Mouse (Mus musculus) neural tube, embryonic 14.5 days (tissue): Measurements from ENCODE around the gene Rasip1. TPM values are rescaled to one million over a fixed set of nuclear protein-coding genes. Genes with fewer than 3 reads are reported as not detected.
A peak's percentile ranks its signal among the peaks of the same experiment; 100 is the strongest.

Source experiments
- ATAC-seq: fragments of 200-750 bp; cut with Nextera tagmentation; 2 replicates; pipeline ENCODE4 v1.8.0; 2017; ENCODE audit warnings: low read depth, mild to moderate bottlenecking, moderate TSS enrichment, moderate library complexity
- H3K27ac ChIP-seq: fragments of 300-500 bp; sonication (generic); 2 replicates; pipeline ENCODE4 v1.5.1; 2014; ENCODE audit warnings: low read depth, mild to moderate bottlenecking, control low read depth, low read length, moderate library complexity, mixed read lengths
- H3K27me3 ChIP-seq: fragments of 300-500 bp; sonication (generic); 2 replicates; pipeline ENCODE4 v1.6.1; 2014; ENCODE audit warnings: low read length; ENCODE audit not compliant: control insufficient read depth, insufficient read depth
- H3K36me3 ChIP-seq: fragments of 300-500 bp; sonication (generic); 2 replicates; pipeline ENCODE4 v1.6.1; 2014; ENCODE audit warnings: low read length, mixed read lengths; ENCODE audit not compliant: control insufficient read depth, insufficient read depth
- H3K4me1 ChIP-seq: fragments of 300-500 bp; sonication (generic); 2 replicates; pipeline ENCODE4 v1.6.1; 2014; ENCODE audit warnings: low read length; ENCODE audit not compliant: control insufficient read depth, insufficient read depth
- H3K4me2 ChIP-seq: fragments of 300-500 bp; sonication (generic); 2 replicates; pipeline ENCODE4 v1.6.1; 2014; ENCODE audit warnings: mild to moderate bottlenecking, low read depth, low read length, control low read depth
- H3K4me3 ChIP-seq: fragments of 300-500 bp; sonication (generic); 2 replicates; pipeline ENCODE4 v1.5.1; 2014; ENCODE audit warnings: low read depth, low read length, control low read depth, mixed read lengths
- H3K9ac ChIP-seq: fragments of 300-500 bp; sonication (generic); replicated peaks from 2 replicates; pipeline ENCODE4 v1.6.1; 2014; ENCODE audit warnings: low read depth, mild to moderate bottlenecking, control low read depth, low read length, mixed read lengths
- H3K9me3 ChIP-seq: fragments of 300-500 bp; sonication (generic); 2 replicates; pipeline ENCODE4 v1.6.1; 2016; ENCODE audit warnings: low read length; ENCODE audit not compliant: control insufficient read depth
- WGBS: fragments of 180-500 bp; shearing (Covaris S2); extraction: QIAGEN DNeasy Blood & Tissue Kit; methylation state at CpG from one replicate; pipeline ENCODE4 v1.1.7; 2014; 5-methylcytosine and 5-hydroxymethylcytosine counted together
- polyA plus RNA-seq: library from polyadenylated mRNA; unstranded; fragments of >200 nt; fragmentation: Nextera tagmentation; extraction: Ambion mirVana; gene quantifications from 2 replicates; pipeline ENCODE4 v1.2.1, GENCODE M21; 2014

Rasip1 gene
- 12.8 and 14.2 TPM in 2 replicates for polyA plus RNA-seq

DNA sequence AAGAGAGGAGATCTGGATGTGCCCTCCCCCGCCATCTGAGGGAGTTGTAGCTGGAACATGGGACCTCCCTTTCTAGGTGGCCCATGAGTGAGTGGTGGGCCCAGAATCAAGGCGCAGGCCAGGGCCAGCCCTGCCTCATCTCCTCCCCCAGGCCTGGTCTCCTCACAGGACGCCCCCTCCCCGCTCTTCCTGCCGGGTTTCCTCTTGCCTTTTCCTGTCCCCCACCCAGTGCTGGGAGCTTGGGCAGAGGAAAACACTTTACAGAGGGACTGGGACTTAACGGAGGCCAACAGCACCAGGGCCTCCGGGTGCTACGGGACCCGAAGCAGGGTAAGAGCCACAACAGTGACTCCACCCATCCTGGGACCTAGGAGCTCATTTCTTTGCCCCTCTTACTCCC, at the start of gene Rasip1:
Rasip1 (plus strand) TSS at position 228 of the 400 bp plus-strand sequence.
- WGBS = 88% methylated on average over 8 of the region's 9 CpGs

DNA sequence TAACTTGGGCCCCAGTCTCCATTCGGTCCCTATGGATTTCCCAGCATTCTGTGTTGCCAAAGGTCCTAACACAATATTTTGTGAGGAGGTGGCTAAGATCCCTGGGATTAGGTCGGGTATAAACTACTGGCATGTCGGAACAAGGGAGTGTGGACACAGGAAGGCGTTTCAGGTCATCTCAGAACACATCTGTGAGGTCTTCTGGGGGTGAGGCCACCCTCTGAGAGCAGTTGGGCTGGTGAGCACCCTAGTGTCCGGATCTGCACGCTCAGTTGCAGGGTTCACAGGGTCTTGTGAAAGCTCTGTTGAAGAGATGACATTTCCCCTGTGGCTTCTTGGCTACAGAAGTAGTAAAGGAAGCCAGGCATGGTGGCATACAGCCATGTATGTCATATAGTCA, 41.4 kb upstream of the Rasip1 start:
- H3K27me3 ChIP-seq = no peaks in the 10 kb centered on the region
- H3K27ac ChIP-seq = no peak overlapping the region
- ATAC-seq = no peak
- no peak overlapping the region for H3K4me3 ChIP-seq
- H3K4me2 ChIP-seq = no peak overlapping the region
- 93% methylated on average over 6 of the region's 6 CpGs for WGBS
- H3K36me3 ChIP-seq = peaks cover 3% of the 10 kb centered on the region; the same call in 1 of the 2 replicates
- no peak overlapping the region for H3K9ac ChIP-seq
- no peaks in the 10 kb centered on the region for H3K4me1 ChIP-seq
- no peaks in the 10 kb centered on the region for H3K9me3 ChIP-seq

More for the DNA sequence above, at the start of gene Rasip1:
- Histone ChIP-seq H3K9ac (peak within 1 kb of the TSS; percentile 88), H3K27ac (peak within 1 kb of the TSS; percentile 92), H3K27me3 (no peaks in the 10 kb centered on the region), H3K4me1 (0 out of 2 replicates have a peak, but pooled peaks cover 2% of the 10 kb centered on the region), H3K36me3 (no peaks in the 10 kb centered on the region), H3K4me3 (peak within 1 kb of the TSS; percentile 58), H3K9me3 (no peaks in the 10 kb centered on the region), H3K4me2 (peak within 1 kb of the TSS; percentile 83)
- ATAC-seq = no peak

DNA sequence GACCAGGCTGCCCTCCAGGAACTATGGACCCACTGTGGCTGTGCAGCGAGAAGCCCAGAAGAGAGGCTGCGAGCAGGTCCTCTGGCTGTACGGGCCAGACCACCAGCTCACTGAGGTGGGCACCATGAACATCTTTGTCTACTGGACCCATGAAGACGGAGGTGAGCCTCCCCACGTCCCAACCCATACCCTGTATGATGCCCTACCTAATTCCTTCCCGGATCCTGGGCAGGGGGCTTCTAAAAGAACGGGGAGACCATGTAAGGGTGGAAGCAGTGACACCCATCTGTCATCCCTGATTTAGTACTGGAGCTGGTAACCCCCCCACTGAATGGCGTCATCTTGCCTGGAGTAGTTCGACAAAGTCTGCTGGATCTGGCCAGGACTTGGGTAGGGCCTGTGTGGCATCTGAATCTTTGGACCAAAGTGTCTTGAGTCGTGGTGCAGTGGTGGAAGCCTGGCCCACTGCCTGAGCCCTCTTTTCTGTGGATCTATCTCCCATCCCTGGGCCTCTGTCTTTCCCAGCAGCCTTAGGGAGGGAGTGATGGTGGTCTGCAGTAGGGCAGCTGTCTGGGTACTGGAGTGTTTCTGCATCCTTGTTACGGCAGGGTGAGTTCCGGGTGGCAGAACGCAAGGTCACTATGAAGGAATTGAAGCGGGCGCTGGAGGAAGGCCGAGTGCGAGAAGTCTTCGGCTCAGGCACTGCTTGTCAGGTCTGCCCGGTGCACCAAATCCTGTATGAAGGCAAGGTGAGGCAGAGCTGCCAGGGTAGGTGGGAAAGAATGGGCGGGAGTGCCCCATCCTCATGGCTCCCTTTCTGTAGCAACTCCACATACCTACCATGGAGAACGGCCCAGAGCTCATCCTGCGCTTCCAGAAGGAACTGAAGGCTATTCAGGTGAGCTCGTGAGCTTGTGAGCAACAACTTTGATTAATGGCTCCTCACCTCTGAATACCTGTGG, 39.4 kb upstream of the Rasip1 start:
- no peaks in the 10 kb centered on the region for H3K9me3 ChIP-seq
- H3K27ac ChIP-seq = no peak overlapping the region
- no peaks in the 10 kb centered on the region for H3K4me1 ChIP-seq
- WGBS = 91% methylated on average over 23 of the region's 23 CpGs
- no peak overlapping the region for H3K4me3 ChIP-seq
- H3K36me3 ChIP-seq = peaks cover 3% of the 10 kb centered on the region; the same call in 1 of the 2 replicates
- ATAC-seq = no peak
- H3K27me3 ChIP-seq = no peaks in the 10 kb centered on the region
- no peak overlapping the region for H3K9ac ChIP-seq
- no peak overlapping the region for H3K4me2 ChIP-seq

DNA sequence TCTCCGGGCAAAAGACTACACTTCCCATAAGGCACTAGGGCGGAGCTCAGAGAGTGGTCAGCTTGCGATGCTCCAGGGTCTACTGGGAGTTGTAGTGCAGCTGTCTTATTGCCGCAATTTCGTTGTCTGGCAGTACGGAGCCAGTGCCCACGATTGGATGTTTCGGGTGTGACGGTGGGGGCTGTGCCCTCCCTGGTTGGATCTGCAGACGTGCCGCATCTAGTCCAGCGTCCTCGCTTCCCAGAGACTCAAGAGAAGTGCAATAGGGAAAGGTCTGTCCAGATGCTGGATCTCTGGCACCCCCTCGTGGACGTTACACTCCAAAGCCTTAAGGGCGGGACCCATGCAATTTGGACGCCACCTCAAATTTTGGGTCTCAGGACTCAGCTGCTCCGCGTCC, 38.1 kb upstream of the Rasip1 start:
- Histone ChIP-seq H3K9me3 (no peaks in the 10 kb centered on the region), H3K27me3 (no peaks in the 10 kb centered on the region), H3K4me2 (peak overlapping the region; percentile 60), H3K27ac (peak overlapping the region; percentile 70), H3K4me1 (no peaks in the 10 kb centered on the region), H3K36me3 (peaks cover 3% of the 10 kb centered on the region; the same call in 1 of the 2 replicates), H3K4me3 (peak overlapping the region; percentile 25), H3K9ac (no peak overlapping the region)
- 5% methylated on average over 19 of the region's 19 CpGs for WGBS
- peak; percentile 98 for ATAC-seq

DNA sequence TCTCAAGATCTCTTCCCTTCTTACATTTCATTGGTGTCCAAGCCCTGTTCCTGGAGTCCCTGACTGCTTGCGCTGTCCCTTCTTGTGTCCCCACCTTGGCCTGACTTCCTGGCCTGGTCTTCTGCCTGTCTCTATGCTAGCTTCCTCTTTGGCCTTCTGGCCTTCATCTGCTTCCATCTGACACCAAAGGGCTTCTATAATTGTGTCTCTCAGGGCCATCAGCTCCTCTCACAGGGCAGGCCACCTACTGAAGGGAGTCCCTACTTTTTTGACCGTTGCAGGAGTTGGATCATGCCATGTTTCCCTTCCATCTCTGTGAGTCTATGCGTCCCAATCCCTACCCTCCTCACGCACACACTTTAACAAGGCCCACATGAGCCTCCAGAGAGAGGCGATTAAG, 37.4 kb upstream of the Rasip1 start:
- Histone ChIP-seq H3K9me3 (no peaks in the 10 kb centered on the region), H3K9ac (no peak overlapping the region), H3K4me2 (no peak overlapping the region), H3K4me1 (no peaks in the 10 kb centered on the region), H3K36me3 (peaks cover 2% of the 10 kb centered on the region; the same call in 1 of the 2 replicates), H3K27me3 (no peaks in the 10 kb centered on the region), H3K4me3 (no peak overlapping the region), H3K27ac (no peak overlapping the region)
- no peak for ATAC-seq
- WGBS = 95% methylated on average over 5 of the region's 5 CpGs

DNA sequence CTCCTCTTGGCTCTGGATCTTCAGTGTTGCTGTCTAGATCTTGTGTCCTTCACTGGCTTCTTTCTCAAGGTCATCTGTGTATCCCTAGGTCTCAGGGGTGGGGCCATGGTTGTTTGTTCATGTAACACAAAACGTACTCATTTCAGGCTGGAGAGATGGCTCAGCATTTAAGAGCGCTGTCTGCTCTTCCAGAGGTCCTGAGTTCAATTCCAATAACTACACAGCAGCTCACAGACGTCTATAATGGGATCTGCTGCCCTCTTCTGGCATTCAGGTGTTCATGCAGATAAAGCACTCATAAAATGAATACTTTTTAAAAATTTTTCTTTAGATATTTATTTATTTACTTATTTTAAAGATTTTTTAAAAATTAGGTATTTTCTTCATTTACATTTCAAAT, 36.4 kb upstream of the Rasip1 start:
- no peak for ATAC-seq
- H3K4me1 ChIP-seq = no peaks in the 10 kb centered on the region
- no peak overlapping the region for H3K27ac ChIP-seq
- H3K27me3 ChIP-seq = no peaks in the 10 kb centered on the region
- no peak overlapping the region for H3K9ac ChIP-seq
- 62% methylated on average over 3 of the region's 3 CpGs for WGBS
- H3K36me3 ChIP-seq = no peaks in the 10 kb centered on the region
- no peak overlapping the region for H3K4me2 ChIP-seq
- H3K9me3 ChIP-seq = no peaks in the 10 kb centered on the region
- no peak overlapping the region for H3K4me3 ChIP-seq

DNA sequence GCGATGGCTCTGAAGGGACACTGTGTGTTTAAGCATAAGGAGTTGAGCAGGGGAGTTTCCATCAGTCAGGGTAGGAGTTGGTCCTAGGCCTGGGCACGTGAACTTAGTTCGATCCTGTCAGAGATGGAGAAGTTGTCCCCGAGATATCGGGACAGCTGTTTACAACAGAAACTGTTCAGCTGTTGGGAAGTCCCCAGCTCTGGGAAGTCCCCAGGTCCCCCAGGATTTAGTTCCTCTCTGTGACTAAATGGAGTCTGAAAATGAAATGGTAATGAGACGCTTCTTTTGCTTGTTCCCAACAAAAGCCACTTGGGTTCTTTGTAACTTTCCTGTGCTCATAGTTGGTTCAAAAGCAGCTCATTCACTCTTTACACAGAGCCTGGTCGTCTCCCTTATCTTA, 35.4 kb upstream of the Rasip1 start:
- 77% methylated on average over 7 of the region's 7 CpGs for WGBS
- H3K9me3 ChIP-seq = no peaks in the 10 kb centered on the region
- no peaks in the 10 kb centered on the region for H3K4me1 ChIP-seq
- H3K9ac ChIP-seq = no peak overlapping the region
- H3K36me3 ChIP-seq = no peaks in the 10 kb centered on the region
- no peak overlapping the region for H3K4me2 ChIP-seq
- ATAC-seq = no peak
- H3K27ac ChIP-seq = no peak overlapping the region
- H3K27me3 ChIP-seq = no peaks in the 10 kb centered on the region
- H3K4me3 ChIP-seq = no peak overlapping the region

DNA sequence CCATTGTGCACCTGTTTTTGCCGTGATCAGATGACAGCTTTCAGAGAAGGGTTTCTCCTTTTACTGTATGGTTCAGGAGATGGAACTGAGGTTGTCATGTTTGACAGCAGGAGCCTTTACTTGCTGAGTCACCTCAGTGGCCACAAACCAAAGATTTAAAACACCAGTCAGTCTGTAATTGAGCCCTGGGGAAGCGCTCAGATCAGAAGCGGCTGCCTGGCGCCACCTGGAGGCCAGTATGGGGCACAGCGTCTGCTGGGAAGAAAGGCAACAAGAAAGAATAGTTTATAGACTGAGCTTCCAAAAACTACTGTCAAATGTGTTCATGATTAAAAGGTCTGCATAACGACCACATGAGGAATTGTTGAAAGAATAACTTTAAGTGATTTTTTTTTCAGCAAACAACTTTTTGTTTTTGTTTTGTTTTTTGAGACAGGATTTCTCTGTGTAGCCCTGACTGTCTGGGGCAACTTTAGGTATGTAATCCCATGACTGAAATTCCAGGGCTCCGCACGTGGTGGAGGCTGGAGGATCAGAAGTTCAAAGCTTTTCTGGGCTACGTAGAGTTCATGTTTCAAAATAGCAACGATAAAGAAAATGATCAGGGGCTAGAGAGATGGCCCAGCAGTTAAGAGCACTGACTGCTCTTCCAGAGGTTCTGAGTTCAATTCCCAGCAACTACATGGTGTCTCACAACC, 34.0 kb upstream of the Rasip1 start:
- Histone ChIP-seq H3K4me1 (no peaks in the 10 kb centered on the region), H3K27ac (no peak overlapping the region), H3K9ac (no peak overlapping the region), H3K36me3 (no peaks in the 10 kb centered on the region), H3K27me3 (no peaks in the 10 kb centered on the region), H3K9me3 (no peaks in the 10 kb centered on the region), H3K4me3 (no peak overlapping the region), H3K4me2 (no peak overlapping the region)
- 25% methylated on average over 10 of the region's 10 CpGs for WGBS
- ATAC-seq = no peak

DNA sequence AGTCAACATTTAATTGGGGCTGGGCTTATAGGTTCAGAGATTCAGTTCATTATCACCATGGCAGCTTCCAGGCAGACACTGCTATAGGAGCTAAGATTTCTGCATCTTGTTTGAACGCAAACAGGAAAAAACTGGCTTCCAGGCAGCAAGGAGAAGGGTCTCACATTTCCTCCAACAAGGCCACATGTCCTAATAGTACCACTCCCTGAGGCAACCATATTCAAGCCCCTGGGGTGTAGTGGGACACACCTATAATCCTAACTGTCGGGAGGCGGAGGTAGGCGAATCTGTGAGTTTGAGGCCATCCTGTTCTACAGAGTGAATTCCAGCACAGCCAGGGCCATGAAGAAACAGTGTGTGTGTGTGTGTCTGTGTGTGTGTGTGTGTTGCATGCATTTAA, 32.1 kb upstream of the Rasip1 start:
- no peak overlapping the region for H3K27ac ChIP-seq
- ATAC-seq = no peak
- no peaks in the 10 kb centered on the region for H3K4me1 ChIP-seq
- H3K9me3 ChIP-seq = no peaks in the 10 kb centered on the region
- no peak overlapping the region for H3K9ac ChIP-seq
- H3K36me3 ChIP-seq = no peaks in the 10 kb centered on the region
- H3K4me3 ChIP-seq = no peak overlapping the region
- WGBS = 86% methylated on average over 4 of the region's 4 CpGs
- no peak overlapping the region for H3K4me2 ChIP-seq
- no peaks in the 10 kb centered on the region for H3K27me3 ChIP-seq
